ENCODE assay signal across 12 mouse cellular contexts in genomic region chr10:99941665-99942064, GRCm38 (mm10).
A peak's percentile ranks its signal among the peaks of the same experiment; 100 is the strongest.
DNase-seq lines count a peak whose midpoint lies in the region; ATAC-seq lines count a peak whose summit lies in the region.
"Had no signal": no experiment of that assay in that cellular context is flagged by ENCODE, and none has a peak within 500 bp of the region (broad histone marks: within the 10 kb centered on the region; RNA-seq: fewer than 3 reads in every experiment).

No protein-coding gene starts in this region.

- no peaks in the 10 kb centered on the region for H3K27me3 ChIP-seq in midbrain, embryonic 10.5 days (ENCODE audit: low read depth, poor library complexity, severe bottlenecking)
- H3K27me3 ChIP-seq in midbrain, embryonic 13.5 days, result no peaks in the 10 kb centered on the region
- no peaks in the 10 kb centered on the region for H3K27me3 ChIP-seq in stomach, embryonic 16.5 days (ENCODE audit: control insufficient read depth, insufficient read depth, low read length)

- peaks cover 5% of the 10 kb centered on the region for H3K4me1 ChIP-seq in midbrain, embryonic 10.5 days
- H3K4me1 ChIP-seq in midbrain, embryonic 13.5 days (replicated peaks), result no peaks in the 10 kb centered on the region
- H3K4me1 ChIP-seq in stomach, embryonic 16.5 days (ENCODE audit: control insufficient read depth, insufficient read depth, low read length), result no peaks in the 10 kb centered on the region

- H3K4me3 ChIP-seq in midbrain, embryonic 10.5 days, result 0 out of 2 replicates have a peak overlapping the region, but pooled peaks have one; percentile 20
- H3K4me3 ChIP-seq in midbrain, embryonic 13.5 days (replicated peaks), result no peak overlapping the region
- no peak overlapping the region for H3K4me3 ChIP-seq in stomach, embryonic 16.5 days (replicated peaks; ENCODE audit: low read length)

- DNase-seq in midbrain, embryonic 10.5 days (ENCODE audit: low spot score), result peak; percentile 20
- DNase-seq in kidney, postnatal 4 days, result peak; percentile 56 to 71
- no peak for DNase-seq in natural killer cell, adult 2 months (ENCODE audit: low spot score in 2 of 2)
- DNase-seq in yolk sac, embryonic 10.5 days (ENCODE audit: low spot score), result no peak
- no peak for DNase-seq in spleen, adult 18-20 months
- DNase-seq: cerebellum, adult 11-12 months; gastrocnemius, postnatal 10 days; right cerebral cortex, adult 18-20 months had no signal

- WGBS in midbrain, embryonic 10.5 days, result 39% methylated on average over 11 of the region's 11 CpGs
- 27% methylated on average over 11 of the region's 11 CpGs for WGBS in midbrain, embryonic 13.5 days
- WGBS in stomach, embryonic 16.5 days, result 44% methylated on average over 11 of the region's 11 CpGs

- H3K9ac ChIP-seq in midbrain, embryonic 13.5 days (replicated peaks), result no peak overlapping the region
- no peak overlapping the region; the same call in 1 of the 2 replicates for H3K9ac ChIP-seq in stomach, embryonic 16.5 days (ENCODE audit: low read length)

- no peak for ATAC-seq in midbrain, embryonic 13.5 days
- ATAC-seq in hematopoietic stem cell, adult 5-6 weeks (replicated peaks in 1 of 2; ENCODE audit: insufficient read depth in 1 of 2, low FRiP score in 2 of 2, low TSS enrichment in 1 of 2, low read depth in 1 of 2, poor library complexity in 2 of 2, severe bottlenecking in 2 of 2), result peak; percentile 32 to 80
- no peak for ATAC-seq in stomach, embryonic 16.5 days (ENCODE audit: insufficient read depth, low FRiP score)

- no peaks in the 10 kb centered on the region for H3K9me3 ChIP-seq in midbrain, embryonic 10.5 days (replicated peaks)
- H3K9me3 ChIP-seq in midbrain, embryonic 13.5 days, result no peaks in the 10 kb centered on the region; the same call in 1 of the 2 replicates
- no peaks in the 10 kb centered on the region for H3K9me3 ChIP-seq in stomach, embryonic 16.5 days (replicated peaks; ENCODE audit: control insufficient read depth, low read length)

- no peaks in the 10 kb centered on the region for H3K36me3 ChIP-seq in midbrain, embryonic 10.5 days
- no peaks in the 10 kb centered on the region for H3K36me3 ChIP-seq in midbrain, embryonic 13.5 days
- H3K36me3 ChIP-seq in stomach, embryonic 16.5 days (ENCODE audit: control insufficient read depth, insufficient read depth, low read length), result no peaks in the 10 kb centered on the region

- H3K4me2 ChIP-seq in midbrain, embryonic 13.5 days (replicated peaks), result no peak overlapping the region
- 0 out of 2 replicates have a peak overlapping the region, but pooled peaks have one; percentile 19 for H3K4me2 ChIP-seq in stomach, embryonic 16.5 days (ENCODE audit: low read depth, low read length)
- H3K4me2 ChIP-seq: liver, embryonic 11.5 days had no signal

- H3K27ac ChIP-seq in midbrain, embryonic 10.5 days (replicated peaks), result peak overlapping the region; percentile 55
- H3K27ac ChIP-seq in midbrain, embryonic 13.5 days, result no peak overlapping the region
- no peak overlapping the region; the same call in 1 of the 2 replicates for H3K27ac ChIP-seq in stomach, embryonic 16.5 days (ENCODE audit: low read length)

Comparison
In these comparisons a context has a peak if more than half of its experiments do, and no peak if none do; other contexts are left out.
1. DNase-seq: peak in midbrain, embryonic 10.5 days (single experiment) and kidney, postnatal 4 days (2 of 2); none in natural killer cell, adult 2 months (0 of 2), yolk sac, embryonic 10.5 days (single experiment) and spleen, adult 18-20 months (0 of 2).
2. ATAC-seq: peak in hematopoietic stem cell, adult 5-6 weeks (2 of 2); none in midbrain, embryonic 13.5 days (single experiment) and stomach, embryonic 16.5 days (single experiment).